Mouse (Mus musculus) G1E-ER4 (cell line): ENCODE results near the gene Klhl21. TPM values are rescaled to one million over a fixed set of nuclear protein-coding genes. Genes with fewer than 3 reads are reported as not detected.

ENCODE experiments used
- GATA1 ChIP-seq: IDR thresholded peaks from one replicate; pipeline ENCODE4 v1.8.0; 2012; ENCODE audit warnings: low read length, inconsistent platforms
- polyA plus RNA-seq: library from polyadenylated mRNA; stranded (reverse); fragments of >175 nt; gene quantifications from 2 replicates; pipeline ENCODE4 v1.2.3, GENCODE M21; 2012

Klhl21 gene
- polyA plus RNA-seq, 1 experiment = 12.4 TPM

GRCm38 (mm10) chr4:152009076-152010051 lies 761 bp downstream of the Klhl21 start:
- TF ChIP-seq GATA1 = no peak

- no peak for TF ChIP-seq GATA1
These were observed 1.6 kb downstream of the Klhl21 start for GRCm38 (mm10) chr4:152010091-152010706.

DNA sequence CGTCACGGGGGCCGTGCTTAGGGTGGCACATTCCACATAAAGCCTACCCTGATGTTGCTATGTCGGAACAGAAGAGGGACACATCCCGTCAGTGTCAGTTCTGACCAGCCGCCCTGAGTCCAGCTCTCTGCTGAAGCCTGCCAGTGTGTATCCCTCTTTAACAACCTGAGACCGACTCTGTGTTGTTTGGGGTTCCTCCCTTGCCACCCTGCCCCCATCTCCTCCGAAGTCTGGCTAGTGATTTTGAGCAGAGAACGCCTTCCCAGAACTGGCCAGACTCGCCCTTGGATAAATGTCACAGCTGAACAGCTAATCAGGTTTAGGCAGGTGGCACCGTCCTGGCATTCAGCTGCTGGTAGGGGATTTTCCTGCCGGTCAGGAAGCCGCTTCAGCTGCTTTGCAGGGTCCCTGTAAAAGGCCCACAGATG lies 2.1 kb downstream of the Klhl21 start:
- no peak for TF ChIP-seq GATA1

DNA sequence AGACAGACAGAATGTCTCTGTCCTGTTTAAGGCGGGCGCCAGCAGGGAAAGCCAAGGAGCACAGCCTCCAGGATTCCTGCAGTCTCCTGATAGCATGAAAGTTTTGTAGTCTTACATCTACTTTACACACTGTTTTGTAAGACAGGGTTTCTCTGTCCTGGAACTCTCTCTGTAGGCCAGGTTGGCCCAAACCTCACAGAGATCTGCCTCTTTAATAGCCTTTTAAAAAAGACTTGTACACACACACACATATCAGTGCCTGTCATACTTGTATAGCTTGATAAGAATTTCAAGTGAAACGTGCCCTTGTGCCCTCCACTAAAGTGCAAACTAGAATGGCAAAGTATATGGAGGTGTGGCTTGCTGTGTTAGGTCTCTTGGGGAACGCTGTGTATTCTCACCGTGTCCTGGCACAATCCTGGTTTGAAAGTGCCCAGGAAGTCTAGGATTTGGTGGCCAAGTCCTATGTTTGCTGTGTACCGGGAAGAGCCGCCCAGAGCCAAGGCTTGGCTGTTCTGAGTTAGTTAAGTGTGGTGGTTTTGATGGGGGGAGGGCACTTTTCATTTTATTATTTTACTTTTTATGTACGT lies 2.7 kb downstream of the Klhl21 start:
- no peak for TF ChIP-seq GATA1

GRCm38 (mm10) chr4:152012109-152012508 lies 3.5 kb downstream of the Klhl21 start:
- TF ChIP-seq GATA1 = no peak

DNA sequence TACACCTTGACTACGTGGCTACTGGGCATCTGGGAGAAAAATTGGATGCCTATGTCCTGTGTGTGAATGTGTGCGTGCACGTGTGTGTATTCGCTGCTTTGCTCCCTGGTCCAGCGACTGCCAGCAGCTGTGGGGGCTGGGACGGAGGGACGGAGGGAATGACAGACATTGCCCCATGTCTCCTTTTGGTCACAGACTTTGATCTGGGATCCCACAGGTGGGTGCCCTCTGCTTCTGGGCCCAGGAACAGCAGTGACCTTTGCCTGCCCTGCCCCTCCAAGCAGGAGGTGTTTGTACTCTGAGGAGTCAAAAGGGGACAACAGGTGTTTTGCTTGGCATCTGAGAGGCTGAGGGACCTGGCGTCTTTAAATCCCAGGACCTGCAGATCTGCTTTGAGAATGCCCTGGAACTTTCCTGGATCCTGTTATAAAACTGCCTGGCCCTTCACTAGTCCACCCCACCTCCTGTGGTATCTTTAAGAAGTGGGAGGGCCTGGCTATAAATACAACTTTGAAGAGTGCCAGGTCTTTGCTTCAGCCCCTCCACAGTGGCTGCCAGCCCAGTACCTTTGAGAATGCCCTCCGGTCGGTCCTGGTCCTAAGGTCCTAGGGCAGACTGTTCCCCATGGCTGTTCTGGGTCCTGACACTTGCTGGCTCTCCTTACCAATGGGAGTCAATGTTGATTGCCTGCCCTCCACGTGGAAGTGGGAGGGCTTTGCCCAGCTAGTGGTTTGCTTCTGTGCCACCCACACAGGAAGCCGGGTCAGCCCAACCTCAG lies 4.6 kb downstream of the Klhl21 start:
- no peak for TF ChIP-seq GATA1

- TF ChIP-seq GATA1 = no peak
These were observed 10.5 kb downstream of the Klhl21 start for GRCm38 (mm10) chr4:152019073-152019472.

DNA sequence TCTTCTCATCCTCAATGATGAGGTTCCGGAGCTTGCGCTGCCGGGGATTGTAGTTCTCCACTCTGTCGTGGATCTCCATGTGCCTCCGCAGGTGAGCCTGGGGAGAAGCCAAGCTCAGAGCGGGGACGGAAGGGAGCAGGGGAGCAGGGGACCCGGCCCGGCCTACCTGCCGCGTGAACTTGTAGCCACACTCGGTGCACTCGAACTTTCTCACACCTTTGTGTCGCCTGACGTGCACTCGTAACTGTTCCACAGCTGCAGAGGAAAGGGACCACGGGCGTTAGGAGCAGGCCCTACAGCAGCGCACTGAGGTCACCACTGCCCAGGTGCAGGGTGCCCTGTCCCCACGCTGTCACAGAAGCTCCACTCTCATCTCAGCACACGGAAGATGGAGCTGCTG lies 11.4 kb downstream of the Klhl21 start:
- no peak for TF ChIP-seq GATA1

DNA sequence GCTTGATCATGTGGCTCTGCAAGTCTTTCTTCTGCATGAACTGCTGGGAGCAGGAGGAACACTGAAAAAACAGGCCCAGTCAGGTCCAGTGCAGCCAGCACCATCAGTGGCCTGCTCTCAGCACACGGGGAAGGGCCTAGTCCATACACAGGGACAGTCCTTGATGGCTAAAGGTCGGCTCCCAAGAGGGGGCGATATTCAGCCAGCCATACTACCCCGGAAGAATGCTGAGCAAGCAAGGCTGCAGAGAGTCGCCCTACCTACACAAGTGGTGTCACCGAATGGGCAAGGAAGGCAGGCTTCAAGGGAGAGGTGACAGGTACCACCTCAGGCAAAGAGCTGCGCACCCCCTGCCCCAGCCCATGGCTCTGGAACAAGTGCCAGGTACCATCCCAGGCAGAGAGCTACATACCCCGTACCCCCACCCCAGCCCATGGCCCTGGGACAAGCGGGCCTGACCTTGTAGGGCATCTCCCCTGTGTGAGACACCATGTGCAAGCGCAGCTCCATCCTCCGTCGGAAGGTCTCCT lies 13.0 kb downstream of the Klhl21 start:
- no peak for TF ChIP-seq GATA1

GRCm38 (mm10) chr4:152022506-152022905 lies 13.9 kb downstream of the Klhl21 start:
- TF ChIP-seq GATA1 = no peak

- no peak for TF ChIP-seq GATA1
These were observed 15.9 kb downstream of the Klhl21 start for GRCm38 (mm10) chr4:152024525-152024924.

GRCm38 (mm10) chr4:152026751-152027508 lies 18.3 kb downstream of the Klhl21 start:
- TF ChIP-seq GATA1 = no peak

DNA sequence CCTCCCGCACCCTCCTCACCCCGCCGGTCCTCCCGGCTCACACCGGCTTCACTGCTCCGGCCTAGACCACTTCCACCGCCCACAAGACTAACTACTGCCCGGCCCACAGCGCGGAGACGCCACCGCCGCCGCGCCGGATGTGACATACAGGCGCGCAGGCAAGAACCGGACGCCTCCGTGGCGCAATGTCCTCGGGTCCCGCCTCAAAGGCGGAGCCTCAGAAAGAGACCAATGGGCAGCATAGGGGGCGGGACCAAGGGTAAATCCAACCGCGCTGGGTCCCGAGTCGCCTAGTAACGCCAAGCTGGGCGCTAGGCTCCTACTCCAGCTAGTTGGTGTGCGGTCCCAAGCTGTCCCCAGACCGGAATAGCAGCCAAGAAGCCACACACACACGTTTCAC lies 18.9 kb downstream of the Klhl21 start, which contains the start of gene Zbtb48:
Gene Zbtb48, minus strand, starts transcription at position 148 of the 400 bp plus-strand sequence.
- no peak for TF ChIP-seq GATA1

GRCm38 (mm10) chr4:152028456-152028855 lies 19.9 kb downstream of the Klhl21 start:
- TF ChIP-seq GATA1 = no peak
